Mouse (Mus musculus): ENCODE measurements around the gene Tead3.
A peak's percentile ranks its signal among the peaks of the same experiment; 100 is the strongest.
"Not testable (repeated sequence)": the region's sequence is repeated elsewhere in the genome, so short reads cannot be mapped to it uniquely, and the experiment has no call there.

The Tead3 gene

GRCm38 (mm10) chr17:28330590-28330989, 20.0 kb downstream of the Tead3 start:
- not testable (repeated sequence) for DNase-seq (ENCODE audit: low spot score)

GRCm38 (mm10) chr17:28330232-28330546, 20.4 kb downstream of the Tead3 start:
- DNase-seq (ENCODE audit: low spot score): no peak

- peak; percentile 50 for DNase-seq (ENCODE audit: low spot score)
These were observed 20.9 kb downstream of the Tead3 start for GRCm38 (mm10) chr17:28329503-28330231.

GRCm38 (mm10) chr17:28328946-28329345, 21.7 kb downstream of the Tead3 start:
- peak; percentile 37 for DNase-seq (ENCODE audit: low spot score)

GRCm38 (mm10) chr17:28328366-28328928, 22.2 kb downstream of the Tead3 start, which contains the start of gene Rpl10a:
TSS of gene Rpl10a (plus strand) at chr17:28328471.
- DNase-seq (ENCODE audit: low spot score): peak; percentile 97

- DNase-seq (ENCODE audit: low spot score): peak; percentile 57
These were observed 22.8 kb downstream of the Tead3 start for GRCm38 (mm10) chr17:28327673-28328325.

- no peak for DNase-seq (ENCODE audit: low spot score)
These were observed 23.7 kb downstream of the Tead3 start for GRCm38 (mm10) chr17:28326951-28327350.

- no peak for DNase-seq (ENCODE audit: low spot score)
These were observed 24.9 kb downstream of the Tead3 start for GRCm38 (mm10) chr17:28325751-28326150.

- DNase-seq (ENCODE audit: low spot score): not testable (repeated sequence)
These were observed 26.2 kb downstream of the Tead3 start for GRCm38 (mm10) chr17:28324416-28324815.

GRCm38 (mm10) chr17:28323786-28324185, 26.8 kb downstream of the Tead3 start:
- no peak for DNase-seq (ENCODE audit: low spot score)

- DNase-seq (ENCODE audit: low spot score): no peak
These were observed 28.9 kb downstream of the Tead3 start for GRCm38 (mm10) chr17:28321700-28322099.

- DNase-seq (ENCODE audit: low spot score): no peak
These were observed 32.9 kb downstream of the Tead3 start for GRCm38 (mm10) chr17:28317725-28318124.

GRCm38 (mm10) chr17:28317091-28317490, 33.5 kb downstream of the Tead3 start:
- no peak for DNase-seq (ENCODE audit: low spot score)

- no peak for DNase-seq (ENCODE audit: low spot score)
These were observed 34.1 kb downstream of the Tead3 start for GRCm38 (mm10) chr17:28316476-28316875.

- DNase-seq (ENCODE audit: low spot score): no peak
These were observed 34.9 kb downstream of the Tead3 start for GRCm38 (mm10) chr17:28315611-28316160.

GRCm38 (mm10) chr17:28313880-28314225, 36.8 kb downstream of the Tead3 start:
- DNase-seq (ENCODE audit: low spot score): peak; percentile 60

GRCm38 (mm10) chr17:28313212-28313879, 37.3 kb downstream of the Tead3 start, which contains the start of gene Fance:
TSS of gene Fance (plus strand) at chr17:28313519.
- DNase-seq (ENCODE audit: low spot score): peak; percentile 100

- peak; percentile 33 for DNase-seq (ENCODE audit: low spot score)
These were observed 38.1 kb downstream of the Tead3 start for GRCm38 (mm10) chr17:28312232-28313211.

- no peak for DNase-seq (ENCODE audit: low spot score)
These were observed 39.1 kb downstream of the Tead3 start for GRCm38 (mm10) chr17:28311366-28312132.

GRCm38 (mm10) chr17:28310831-28311230, 39.8 kb downstream of the Tead3 start:
- DNase-seq (ENCODE audit: low spot score): no peak

All from adipocyte (in vitro differentiated cells).